Mouse (Mus musculus) left cerebral cortex, adult 18-20 months (tissue): ENCODE measurements around the gene Pmel. TPM values are rescaled to one million over a fixed set of nuclear protein-coding genes. Genes with fewer than 3 reads are reported as not detected.

Experiments used
- DNase-seq, 2 experiments: peaks; one replicate each; pipeline ENCODE4 v3.0.0; 2021 to 2022; ENCODE audit warnings: low spot score in 2 of 2, mixed read lengths in 1 of 2
- long read RNA-seq, 2 experiments: library from polyadenylated mRNA; stranded (forward); transcript quantifications; one replicate each; pipeline ENCODE4 v2.0.0; 2021
- total RNA-seq, 2 experiments: library from RNA; stranded (reverse); gene quantifications; 2 replicates each; pipeline ENCODE4 v1.2.3; 2021

Pmel gene
- under 1 TPM; 0.54 to 0.88 TPM for total RNA-seq
- long read RNA-seq, experiment 1 = 0 reads
- long read RNA-seq, experiment 2 = 0 reads

- no peak for DNase-seq
Observed at GRCm38 (mm10) chr10:128703895-128704294, at the start of gene Pmel. Pmel (plus strand) TSS chr10:128704195.

GRCm38 (mm10) chr10:128655254-128655653 is 48.7 kb upstream of the Pmel start:
- DNase-seq = no peak

- no peak for DNase-seq
Observed at GRCm38 (mm10) chr10:128656731-128657130, 47.3 kb upstream of the Pmel start.

- DNase-seq = no peak
Observed at GRCm38 (mm10) chr10:128657844-128658243, 46.2 kb upstream of the Pmel start.

GRCm38 (mm10) chr10:128659490-128659889 is 44.5 kb upstream of the Pmel start:
- DNase-seq = no peak

GRCm38 (mm10) chr10:128662465-128662864 is 41.5 kb upstream of the Pmel start:
- no peak for DNase-seq

GRCm38 (mm10) chr10:128663441-128664220 is 40.4 kb upstream of the Pmel start:
- no peak for DNase-seq

- no peak for DNase-seq
Observed at GRCm38 (mm10) chr10:128664808-128665207, 39.2 kb upstream of the Pmel start.

- no peak for DNase-seq
Observed at GRCm38 (mm10) chr10:128665307-128665706, 38.7 kb upstream of the Pmel start.

- no peak for DNase-seq
Observed at GRCm38 (mm10) chr10:128665806-128666205, 38.2 kb upstream of the Pmel start.

GRCm38 (mm10) chr10:128668790-128669672 is 35.0 kb upstream of the Pmel start:
- peak; percentile 71 to 76 for DNase-seq

GRCm38 (mm10) chr10:128671148-128671547 is 32.8 kb upstream of the Pmel start:
- DNase-seq = no peak

GRCm38 (mm10) chr10:128673763-128674468 is 30.1 kb upstream of the Pmel start, which contains the start of gene Suox:
Suox (minus strand) TSS chr10:128674073.
- peak; percentile 73 to 79 for DNase-seq

GRCm38 (mm10) chr10:128674469-128675008 is 29.5 kb upstream of the Pmel start:
- DNase-seq = no peak

- DNase-seq = no peak
Observed at GRCm38 (mm10) chr10:128695411-128695991, 8.5 kb upstream of the Pmel start.

- peak; percentile 96 to 98 for DNase-seq
Observed at GRCm38 (mm10) chr10:128695992-128696807, 7.8 kb upstream of the Pmel start, which contains the start of gene Rab5b. Rab5b (minus strand) TSS chr10:128696264.

- no peak for DNase-seq
Observed at GRCm38 (mm10) chr10:128697072-128697725, 6.8 kb upstream of the Pmel start.

GRCm38 (mm10) chr10:128699006-128699405 is 5.0 kb upstream of the Pmel start:
- DNase-seq = no peak

GRCm38 (mm10) chr10:128699611-128700010 is 4.4 kb upstream of the Pmel start:
- no peak for DNase-seq
